Mouse (Mus musculus) splenic B cell, adult 2 months (primary cell): ENCODE measurements around the gene Kifc1.
A peak's percentile ranks its signal among the peaks of the same experiment; 100 is the strongest.

ENCODE experiments used
- DNase-seq: peaks from one replicate; pipeline ENCODE4 v3.0.0-alpha.2; 2011; ENCODE audit warnings: low read depth, low spot score
- H3K27me3 ChIP-seq: 2 replicates; pipeline ENCODE4 v1.6.1; 2012; ENCODE audit warnings: mild to moderate bottlenecking, low read length, moderate library complexity, mixed read lengths; ENCODE audit not compliant: control insufficient read depth, poor library complexity, insufficient read depth, severe bottlenecking
- H3K36me3 ChIP-seq: 2 replicates; pipeline ENCODE4 v1.6.1; 2012; ENCODE audit warnings: mild to moderate bottlenecking, low read length, moderate library complexity, mixed read lengths; ENCODE audit not compliant: control insufficient read depth, poor library complexity, insufficient read depth, severe bottlenecking

Kifc1 gene

DNA sequence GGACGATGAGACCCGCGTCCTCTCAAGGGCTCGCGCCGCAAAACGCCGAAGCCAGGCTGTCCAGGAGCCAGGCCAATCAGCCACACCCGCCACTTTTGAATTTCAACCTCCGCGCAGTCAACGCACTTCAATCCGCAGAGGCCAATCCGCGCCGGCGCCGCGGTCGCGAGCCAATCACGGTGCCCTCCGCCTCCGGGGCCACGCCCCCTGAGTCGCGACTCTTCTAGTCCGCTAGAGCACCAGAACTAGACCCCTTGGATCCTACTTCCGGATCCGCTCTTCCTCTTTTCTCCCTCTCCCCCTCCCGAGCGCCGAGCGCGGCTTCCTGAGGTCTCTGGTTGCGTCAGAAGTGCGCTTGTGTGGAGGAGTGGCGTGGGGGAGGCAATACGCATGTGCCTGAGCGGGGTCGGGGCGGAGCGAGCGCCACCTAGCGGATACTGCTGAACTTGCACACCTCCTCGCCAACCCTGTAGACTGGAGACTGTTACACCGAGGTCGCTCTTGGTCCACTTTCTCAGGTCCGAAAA lies at the start of gene Kifc1:
Kifc1 (minus strand) TSS at position 129 of the 527 bp plus-strand sequence.
- Histone ChIP-seq H3K27me3 (no peaks in the 10 kb centered on the region), H3K36me3 (no peaks in the 10 kb centered on the region)
- DNase-seq: peak; percentile 100

DNA sequence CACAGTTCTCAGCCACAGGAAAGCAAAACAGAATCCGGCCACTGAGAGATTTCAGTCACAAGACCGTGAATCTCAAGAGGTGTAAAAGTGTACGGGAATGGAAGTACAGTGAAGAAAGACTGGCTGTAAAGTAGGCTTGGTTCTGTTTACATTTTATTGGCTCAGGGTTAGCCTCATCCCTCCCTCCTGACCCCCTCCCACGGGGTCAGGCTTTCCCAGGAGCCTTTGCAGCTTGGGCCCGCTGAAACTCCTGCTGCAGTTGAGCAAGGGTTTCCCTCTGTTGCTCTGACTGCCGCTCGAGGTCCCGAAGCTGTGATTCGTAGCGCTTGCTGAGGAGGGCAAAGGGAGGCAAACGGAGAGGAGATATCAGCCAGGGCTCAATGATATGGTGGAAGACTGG lies 48.3 kb upstream of the Kifc1 start:
- DNase-seq: no peak
- Histone ChIP-seq H3K27me3 (no peaks in the 10 kb centered on the region), H3K36me3 (peaks cover 14% of the 10 kb centered on the region)

DNA sequence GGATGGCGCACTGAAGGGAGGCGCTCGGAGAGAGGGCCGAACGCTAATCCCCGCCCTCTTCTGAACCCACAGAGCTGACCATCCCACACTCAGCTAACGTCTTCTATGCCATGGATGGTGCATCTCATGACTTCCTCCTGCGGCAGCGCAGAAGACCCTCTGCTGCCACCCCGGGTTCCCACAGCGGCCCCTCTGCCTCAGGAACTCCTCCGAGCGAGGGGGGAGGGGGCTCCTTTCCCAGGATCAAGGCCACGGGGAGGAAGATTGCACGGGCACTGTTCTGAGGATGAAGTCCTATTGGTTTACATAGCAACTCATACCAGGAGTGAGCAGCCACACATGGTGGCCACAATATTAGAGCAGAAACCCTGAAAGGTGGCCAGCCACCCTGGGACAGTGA lies 46.5 kb upstream of the Kifc1 start:
- Histone ChIP-seq H3K27me3 (no peaks in the 10 kb centered on the region), H3K36me3 (peaks cover 12% of the 10 kb centered on the region)
- no peak for DNase-seq

GRCm38 (mm10) chr17:33935422-33936055 lies 45.1 kb upstream of the Kifc1 start:
- no peak for DNase-seq
- Histone ChIP-seq H3K27me3 (no peaks in the 10 kb centered on the region), H3K36me3 (peaks cover 12% of the 10 kb centered on the region)

DNA sequence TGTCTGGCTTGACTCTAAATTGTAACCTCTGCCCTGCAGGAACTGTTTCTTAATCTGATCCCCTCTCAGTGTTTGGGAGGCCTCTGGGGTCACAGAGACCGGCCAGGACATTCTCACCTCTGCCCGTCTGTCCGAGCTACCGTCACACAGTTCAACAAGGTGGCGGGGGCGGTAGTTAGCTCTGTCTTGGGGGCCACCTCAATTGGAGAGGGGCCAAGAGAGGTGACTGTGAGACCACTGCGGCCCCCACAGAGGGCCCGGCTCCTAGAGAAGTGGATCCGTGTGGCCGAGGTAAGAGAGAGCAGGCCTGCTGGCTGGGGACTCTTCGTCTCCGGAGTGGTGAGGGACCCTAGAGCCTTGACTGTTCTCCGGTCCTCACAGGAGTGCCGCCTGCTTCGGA lies 42.5 kb upstream of the Kifc1 start:
- no peak for DNase-seq
- H3K36me3 ChIP-seq: peaks cover 15% of the 10 kb centered on the region
- no peaks in the 10 kb centered on the region for H3K27me3 ChIP-seq

DNA sequence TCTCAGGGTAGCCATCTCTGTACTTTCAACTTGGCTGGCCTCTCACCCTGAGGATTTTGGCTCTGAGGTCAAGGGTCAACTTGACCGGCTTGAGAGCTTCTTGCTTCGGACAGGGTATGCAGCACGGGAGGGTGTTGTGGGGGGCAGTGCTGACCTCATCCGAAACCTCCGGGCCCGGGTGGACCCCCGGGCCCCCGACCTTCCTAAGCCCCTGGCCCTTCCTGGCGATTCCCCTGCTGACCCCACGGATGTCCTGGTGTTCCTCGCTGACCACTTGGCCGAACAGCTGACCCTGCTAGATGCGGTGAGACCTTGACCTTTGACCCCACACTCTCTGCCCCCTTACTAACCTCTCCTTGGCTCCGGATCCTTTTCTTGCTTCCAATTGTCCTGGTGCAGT lies 42.0 kb upstream of the Kifc1 start:
- Histone ChIP-seq H3K27me3 (no peaks in the 10 kb centered on the region), H3K36me3 (peaks cover 16% of the 10 kb centered on the region)
- no peak for DNase-seq

GRCm38 (mm10) chr17:33931947-33932346 lies 41.5 kb upstream of the Kifc1 start:
- Histone ChIP-seq H3K36me3 (peaks cover 13% of the 10 kb centered on the region), H3K27me3 (no peaks in the 10 kb centered on the region)
- DNase-seq: no peak

- Histone ChIP-seq H3K27me3 (no peaks in the 10 kb centered on the region), H3K36me3 (peaks cover 16% of the 10 kb centered on the region)
- peak; percentile 43 for DNase-seq
Observed at GRCm38 (mm10) chr17:33931159-33931866, 40.9 kb upstream of the Kifc1 start.

GRCm38 (mm10) chr17:33930280-33931158 lies 40.1 kb upstream of the Kifc1 start:
- DNase-seq: peak; percentile 69
- Histone ChIP-seq H3K36me3 (peaks cover 15% of the 10 kb centered on the region), H3K27me3 (no peaks in the 10 kb centered on the region)

DNA sequence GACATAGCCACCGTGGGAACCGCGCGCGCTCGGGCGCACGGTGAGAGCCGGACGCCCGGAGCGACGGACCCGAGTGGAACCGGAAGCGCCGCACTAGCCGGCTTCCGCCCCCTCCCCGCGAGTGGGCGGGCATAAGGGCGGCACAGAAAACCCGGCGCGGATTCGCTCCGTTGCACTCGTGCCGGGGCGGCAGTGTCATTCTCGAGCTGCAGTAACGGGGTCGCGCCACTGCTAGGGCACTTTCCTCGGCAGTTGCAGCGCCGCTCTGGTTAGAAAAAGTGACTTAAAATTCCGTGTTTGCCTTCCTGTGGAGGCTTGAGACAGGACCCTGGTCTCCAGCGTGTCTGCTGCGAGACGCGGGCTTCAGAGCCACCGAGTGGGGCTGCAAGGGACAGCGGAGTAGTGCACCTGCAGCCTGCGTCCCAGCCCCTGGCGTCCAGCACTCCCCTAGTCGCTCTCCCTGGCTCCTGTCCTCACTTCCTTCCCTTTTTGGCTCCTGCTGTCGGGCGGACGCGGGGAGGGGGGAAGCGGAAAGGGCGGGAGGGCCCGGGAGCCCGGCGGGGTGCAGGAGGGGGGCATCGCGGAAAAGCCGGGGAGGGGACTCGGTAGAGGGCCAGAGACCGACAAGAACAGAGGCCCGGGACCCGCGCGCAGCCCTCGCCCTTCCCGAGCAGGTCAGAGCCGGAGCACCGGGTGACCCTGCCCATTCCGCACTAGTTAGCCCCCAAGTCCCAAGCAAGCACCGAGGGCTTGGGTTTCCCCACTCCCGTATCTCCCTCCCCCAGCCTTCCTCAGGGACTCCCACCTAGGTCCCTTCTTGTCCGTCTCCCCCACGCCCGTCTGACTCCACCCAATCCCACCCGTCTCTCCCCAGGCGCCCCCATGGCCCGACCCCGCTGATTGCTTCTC lies 39.2 kb upstream of the Kifc1 start, which contains the start of gene Rgl2:
Rgl2 (plus strand) TSS at position 173 of the 909 bp plus-strand sequence.
- Histone ChIP-seq H3K36me3 (peaks cover 18% of the 10 kb centered on the region), H3K27me3 (no peaks in the 10 kb centered on the region)
- DNase-seq: peak; percentile 95

- no peak for DNase-seq
- Histone ChIP-seq H3K27me3 (no peaks in the 10 kb centered on the region), H3K36me3 (peaks cover 18% of the 10 kb centered on the region)
Observed at GRCm38 (mm10) chr17:33928251-33928947, 37.9 kb upstream of the Kifc1 start.

DNA sequence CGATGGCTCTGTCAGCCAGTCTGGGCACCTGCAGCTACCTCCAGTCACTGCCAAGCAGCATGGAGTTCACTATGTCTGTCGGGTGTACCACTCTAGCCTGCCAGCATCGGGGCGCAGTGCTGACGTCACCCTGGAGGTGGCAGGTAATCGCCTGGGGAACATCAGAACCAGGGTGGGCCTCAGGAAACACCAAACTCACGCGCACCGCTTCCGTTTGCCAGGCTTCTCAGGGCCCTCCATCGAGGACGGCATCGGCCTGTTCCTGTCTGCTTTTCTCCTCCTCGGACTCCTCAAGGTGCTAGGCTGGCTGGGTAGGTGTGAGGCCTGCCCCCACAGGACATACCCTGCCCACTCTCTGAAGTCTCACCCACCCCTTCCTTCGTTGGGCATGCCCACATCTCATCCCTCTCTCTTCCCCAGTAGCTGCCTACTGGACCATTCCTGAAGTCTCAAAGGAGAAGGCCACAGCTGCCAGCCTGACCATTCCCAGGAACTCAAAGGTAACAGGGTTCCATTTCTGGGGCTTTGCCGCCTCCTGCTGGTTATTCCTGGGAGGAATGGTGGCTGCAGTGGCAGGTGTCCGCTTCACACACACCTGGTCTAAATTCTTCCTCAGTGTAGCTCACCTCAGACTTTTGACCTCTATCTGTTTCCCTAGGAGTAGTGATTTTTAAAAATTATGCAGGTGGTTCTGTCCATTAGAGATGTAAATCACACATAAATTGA lies 35.9 kb upstream of the Kifc1 start:
- H3K27me3 ChIP-seq: no peaks in the 10 kb centered on the region
- DNase-seq: peak; percentile 38

More for the DNA sequence above, 35.9 kb upstream of the Kifc1 start:
- H3K36me3 ChIP-seq: peaks cover 26% of the 10 kb centered on the region
